Mouse (Mus musculus): ENCODE measurements around the gene Fgf15. TPM values are rescaled to one million over a fixed set of nuclear protein-coding genes. Genes with fewer than 3 reads are reported as not detected.

Fgf15 gene
- polyA plus RNA-seq, 1 experiment: not detected

GRCm38 (mm10) chr7:144857826-144858342 is 38.4 kb upstream of the Fgf15 start:
- H3K4me2 ChIP-seq (ENCODE audit: low read depth): no peak overlapping the region
- no peaks in the 10 kb centered on the region for H3K79me2 ChIP-seq (ENCODE audit: control insufficient read depth, insufficient read depth)
- no peaks in the 10 kb centered on the region for H3K36me3 ChIP-seq (ENCODE audit: control insufficient read depth, insufficient read depth)
- no peak overlapping the region for H3K4me3 ChIP-seq
- TF ChIP-seq POLR2A (IDR thresholded peaks at IDR 0.05; ENCODE audit: insufficient read length, low read depth): no peak
- TF ChIP-seq USF1 (IDR thresholded peaks at IDR 0.05; ENCODE audit: low read depth): no peak
- no peak for TF ChIP-seq SRF (IDR thresholded peaks at IDR 0.05; ENCODE audit: control insufficient read depth, insufficient read length, low read depth)
- H3K27me3 ChIP-seq (ENCODE audit: control insufficient read depth, insufficient read depth, insufficient read length): peaks cover 30% of the 10 kb centered on the region
- no peak overlapping the region for H3ac ChIP-seq (ENCODE audit: control insufficient read depth, insufficient read length)

- H3K79me2 ChIP-seq (ENCODE audit: control insufficient read depth, insufficient read depth): no peaks in the 10 kb centered on the region
- no peak overlapping the region for H3K4me3 ChIP-seq
- no peak overlapping the region for H3K4me2 ChIP-seq (ENCODE audit: low read depth)
- H3ac ChIP-seq (ENCODE audit: control insufficient read depth, insufficient read length): no peak overlapping the region
- peaks cover 35% of the 10 kb centered on the region for H3K27me3 ChIP-seq (ENCODE audit: control insufficient read depth, insufficient read depth, insufficient read length)
- no peak for TF ChIP-seq REST (IDR thresholded peaks at IDR 0.05; ENCODE audit: insufficient read depth, insufficient read length)
- no peaks in the 10 kb centered on the region for H3K36me3 ChIP-seq (ENCODE audit: control insufficient read depth, insufficient read depth)
These were observed 37.6 kb upstream of the Fgf15 start for GRCm38 (mm10) chr7:144858702-144859101.

GRCm38 (mm10) chr7:144861056-144861768 is 35.1 kb upstream of the Fgf15 start:
- H3K79me2 ChIP-seq (ENCODE audit: control insufficient read depth, insufficient read depth): no peaks in the 10 kb centered on the region
- no peaks in the 10 kb centered on the region for H3K36me3 ChIP-seq (ENCODE audit: control insufficient read depth, insufficient read depth)
- H3K4me2 ChIP-seq (ENCODE audit: low read depth): no peak overlapping the region
- H3K4me3 ChIP-seq: no peak overlapping the region
- peaks cover 46% of the 10 kb centered on the region for H3K27me3 ChIP-seq (ENCODE audit: control insufficient read depth, insufficient read depth, insufficient read length)
- no peak overlapping the region for H3ac ChIP-seq (ENCODE audit: control insufficient read depth, insufficient read length)
- TF ChIP-seq CEBPB (IDR thresholded peaks at IDR 0.05; ENCODE audit: insufficient read depth, poor library complexity, severe bottlenecking) (no peak), MAX (IDR thresholded peaks at IDR 0.05; ENCODE audit: low read depth) (no peak), MYOG (IDR thresholded peaks at IDR 0.05; ENCODE audit: control insufficient read depth in 1 of 3, insufficient read depth in 1 of 3, insufficient read length in 2 of 3, low read depth in 2 of 3) (no peak), TCF12 (IDR thresholded peaks at IDR 0.05; ENCODE audit: insufficient read depth, poor library complexity, severe bottlenecking) (no peak)

DNA sequence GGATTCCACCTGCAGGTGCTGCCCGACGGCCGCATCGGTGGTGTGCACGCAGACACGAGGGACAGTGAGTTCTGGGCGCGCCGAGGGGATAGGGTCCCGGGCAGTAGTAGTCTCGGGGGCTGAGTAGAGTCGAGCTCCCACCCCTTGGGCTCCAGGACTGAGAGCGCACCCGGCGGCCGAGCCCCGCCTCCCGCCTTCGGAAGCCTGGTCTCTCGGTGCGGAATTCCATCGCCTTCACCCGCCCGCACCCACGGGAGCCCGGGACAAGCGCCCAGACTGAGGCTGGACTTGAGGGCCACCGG is 34.6 kb upstream of the Fgf15 start:
- Histone ChIP-seq H3ac (ENCODE audit: control insufficient read depth, insufficient read length) (no peak overlapping the region), H3K4me3 (no peak overlapping the region), H3K4me2 (ENCODE audit: low read depth) (no peak overlapping the region), H3K36me3 (ENCODE audit: control insufficient read depth, insufficient read depth) (no peaks in the 10 kb centered on the region), H3K79me2 (ENCODE audit: control insufficient read depth, insufficient read depth) (no peaks in the 10 kb centered on the region), H3K27me3 (ENCODE audit: control insufficient read depth, insufficient read depth, insufficient read length) (peaks cover 46% of the 10 kb centered on the region)
- TF ChIP-seq POLR2A (IDR thresholded peaks at IDR 0.05; ENCODE audit: insufficient read length, low read depth): no peak

GRCm38 (mm10) chr7:144862126-144862525 is 34.2 kb upstream of the Fgf15 start:
- peaks cover 47% of the 10 kb centered on the region for H3K27me3 ChIP-seq (ENCODE audit: control insufficient read depth, insufficient read depth, insufficient read length)
- no peak overlapping the region for H3ac ChIP-seq (ENCODE audit: control insufficient read depth, insufficient read length)
- no peak for TF ChIP-seq SRF (IDR thresholded peaks at IDR 0.05; ENCODE audit: control insufficient read depth, insufficient read length, low read depth)
- H3K36me3 ChIP-seq (ENCODE audit: control insufficient read depth, insufficient read depth): no peaks in the 10 kb centered on the region
- H3K79me2 ChIP-seq (ENCODE audit: control insufficient read depth, insufficient read depth): no peaks in the 10 kb centered on the region
- no peak overlapping the region for H3K4me3 ChIP-seq
- H3K4me2 ChIP-seq (ENCODE audit: low read depth): no peak overlapping the region

- peaks cover 53% of the 10 kb centered on the region for H3K27me3 ChIP-seq (ENCODE audit: control insufficient read depth, insufficient read depth, insufficient read length)
- H3K79me2 ChIP-seq (ENCODE audit: control insufficient read depth, insufficient read depth): no peaks in the 10 kb centered on the region
- no peaks in the 10 kb centered on the region for H3K36me3 ChIP-seq (ENCODE audit: control insufficient read depth, insufficient read depth)
- H3ac ChIP-seq (ENCODE audit: control insufficient read depth, insufficient read length): no peak overlapping the region
- no peak overlapping the region for H3K4me2 ChIP-seq (ENCODE audit: low read depth)
- H3K4me3 ChIP-seq: no peak overlapping the region
- TF ChIP-seq E2F4 (IDR thresholded peaks at IDR 0.05; ENCODE audit: insufficient read depth) (no peak), POLR2A (IDR thresholded peaks at IDR 0.05; ENCODE audit: insufficient read length, low read depth) (no peak), CEBPB (IDR thresholded peaks at IDR 0.05; ENCODE audit: insufficient read depth, poor library complexity, severe bottlenecking) (no peak), USF1 (IDR thresholded peaks at IDR 0.05; ENCODE audit: low read depth) (no peak), MAX (IDR thresholded peaks at IDR 0.05; ENCODE audit: low read depth) (no peak), SRF (IDR thresholded peaks at IDR 0.05; ENCODE audit: control insufficient read depth, insufficient read length, low read depth) (no peak), TCF3 (IDR thresholded peaks at IDR 0.05; ENCODE audit: insufficient read length, low read depth) (no peak), REST (IDR thresholded peaks at IDR 0.05; ENCODE audit: insufficient read depth, insufficient read length) (no peak), MYOG (IDR thresholded peaks at IDR 0.05; ENCODE audit: control insufficient read depth in 1 of 3, insufficient read depth in 1 of 3, insufficient read length in 2 of 3, low read depth in 2 of 3) (no peak), MYOD1 (IDR thresholded peaks at IDR 0.05; ENCODE audit: control insufficient read depth in 1 of 3, insufficient read length in 2 of 3, low read depth in 2 of 3) (no peak), POLR2AphosphoS2 (IDR thresholded peaks at IDR 0.05; ENCODE audit: insufficient read length, low read depth) (no peak), TCF12 (IDR thresholded peaks at IDR 0.05; ENCODE audit: insufficient read depth, poor library complexity, severe bottlenecking) (no peak)
These were observed 33.6 kb upstream of the Fgf15 start for GRCm38 (mm10) chr7:144862712-144863111.
